Comparison of ENCODE assay signal across 9 mouse cellular contexts in genomic region chr4:33289106-33289650, GRCm38 (mm10). TPM values are rescaled to one million over a fixed set of nuclear protein-coding genes. Genes with fewer than 3 reads are reported as not detected.
A peak's percentile ranks its signal among the peaks of the same experiment; 100 is the strongest.
DNase-seq lines count a peak whose midpoint lies in the region; ATAC-seq and TF ChIP-seq lines count a peak whose summit lies in the region.
"Had no signal": no experiment of that assay in that cellular context is flagged by ENCODE, and none has a peak within 500 bp of the region (broad histone marks: within the 10 kb centered on the region; RNA-seq: fewer than 3 reads in every experiment).

No protein-coding gene starts in this region.

- DNase-seq in kidney, adult 2 months, result no peak
- DNase-seq in kidney, postnatal 10 days, result no peak
- peak; percentile 25 for DNase-seq in CD4-positive helper T cell, adult 2 months (ENCODE audit: low read depth, low spot score)
- DNase-seq in right cerebral cortex, postnatal 10 days (ENCODE audit: low spot score in 2 of 2), result no peak
- no peak for DNase-seq in layer of hippocampus, adult 8-10 months (ENCODE audit: low spot score in 2 of 2)

- H3K36me3 ChIP-seq in kidney, adult 2 months (ENCODE audit: control insufficient read depth, insufficient read depth, low read length), result no peaks in the 10 kb centered on the region
- no peaks in the 10 kb centered on the region for H3K36me3 ChIP-seq in macrophage (ENCODE audit: inconsistent target)
- no peaks in the 10 kb centered on the region for H3K36me3 ChIP-seq in forebrain, embryonic 15.5 days
- H3K36me3 ChIP-seq: forebrain, embryonic 12.5 days had no signal

- H3K4me1 ChIP-seq in kidney, adult 2 months (ENCODE audit: control insufficient read depth, insufficient read depth, low read length), result no peaks in the 10 kb centered on the region; the same call in 1 of the 2 replicates
- no peaks in the 10 kb centered on the region for H3K4me1 ChIP-seq in forebrain, embryonic 15.5 days
- H3K4me1 ChIP-seq: forebrain, embryonic 12.5 days had no signal

- TF ChIP-seq CTCF in kidney, adult 2 months (conservative IDR thresholded peaks at IDR 0.05; ENCODE audit: insufficient read depth, insufficient read length, low read depth, low read length), result no peak

- no peaks in the 10 kb centered on the region for H3K9me3 ChIP-seq in forebrain, embryonic 15.5 days
- H3K9me3 ChIP-seq: forebrain, embryonic 12.5 days had no signal

- no peak overlapping the region for H3K9ac ChIP-seq in forebrain, embryonic 15.5 days (replicated peaks)
- H3K9ac ChIP-seq: forebrain, embryonic 12.5 days had no signal

- WGBS in kidney, adult 2 months, result 78% methylated on average over 12 of the region's 12 CpGs
- 24% methylated on average over 12 of the region's 12 CpGs for WGBS in macrophage (ENCODE audit: missing documents)
- WGBS in forebrain, embryonic 15.5 days, result 90% methylated on average over 12 of the region's 12 CpGs

- H3K4me3 ChIP-seq in kidney, adult 2 months (ENCODE audit: insufficient read depth, low read depth, low read length), result peak overlapping the region; percentile 45; the same call in 1 of the 2 replicates
- H3K4me3 ChIP-seq in macrophage (ENCODE audit: inconsistent target), result peak overlapping the region; percentile 31
- no peak overlapping the region for H3K4me3 ChIP-seq in forebrain, embryonic 15.5 days
- H3K4me3 ChIP-seq: forebrain, embryonic 12.5 days had no signal

- H3K4me2 ChIP-seq in forebrain, embryonic 15.5 days (replicated peaks), result no peak overlapping the region
- H3K4me2 ChIP-seq: forebrain, embryonic 12.5 days had no signal

- H3K27ac ChIP-seq in kidney, adult 2 months (ENCODE audit: insufficient read depth, low read depth, low read length), result no peak overlapping the region
- peak overlapping the region; percentile 4 for H3K27ac ChIP-seq in macrophage
- no peak overlapping the region for H3K27ac ChIP-seq in forebrain, embryonic 15.5 days (replicated peaks)
- H3K27ac ChIP-seq: forebrain, embryonic 12.5 days had no signal

- TF ChIP-seq POLR2A in kidney, adult 2 months (IDR thresholded peaks at IDR 0.05; ENCODE audit: low read depth, low read length), result no peak

- H3K79me2 ChIP-seq in macrophage (ENCODE audit: inconsistent target), result no peaks in the 10 kb centered on the region

- H3K27me3 ChIP-seq in kidney, adult 2 months (replicated peaks; ENCODE audit: control insufficient read depth, insufficient read depth, low read length), result no peaks in the 10 kb centered on the region
- no peaks in the 10 kb centered on the region for H3K27me3 ChIP-seq in forebrain, embryonic 15.5 days
- H3K27me3 ChIP-seq: forebrain, embryonic 12.5 days had no signal

- ATAC-seq in activated CD4-positive, CD25-positive, alpha-beta regulatory T cell, adult 4 months, result peak; percentile 25
- ATAC-seq in forebrain, embryonic 15.5 days (replicated peaks), result no peak

RNA-seq across cellular contexts. Expression of gene Pnrc1, which starts 0.8 kb away (rescaled TPM):
- polyA plus RNA-seq in kidney, adult 2 months (2012; rRNA removed), result 32.3 and 53.2 TPM in 2 replicates
- polyA plus RNA-seq in activated CD4-positive, CD25-positive, alpha-beta regulatory T cell, adult 4 months (2017; shearing (Covaris generic)), result 10 to 100 TPM; 76.1 to 91.4 TPM
- 100 to 1,000 TPM in 5 of 26 experiments, 10 to 100 TPM in 21; 44.0 to 184 (median 74.5) TPM for total RNA-seq in macrophage (2018; cell fraction: chromatin; rRNA removed)
- 100 to 1,000 TPM in 22 of 26 experiments, 10 to 100 TPM in 4; 76.6 to 308 (median 177) TPM for total RNA-seq in macrophage (2018; cell fraction: cytosol; rRNA removed)
- 100 to 1,000 TPM in 22 of 26 experiments, 10 to 100 TPM in 4; 61.6 to 299 (median 162) TPM for total RNA-seq in macrophage (2018; cell fraction: nucleus; rRNA removed)
- 31.2 to 182 TPM (median 101 TPM) in 3 replicates for polyA plus RNA-seq in macrophage (2018)
- 95.2 and 97.1 TPM in 2 replicates for polyA plus RNA-seq in forebrain, embryonic 15.5 days (2015; fragmentation: Nextera tagmentation; extraction: Ambion mirVana)
- total RNA-seq in layer of hippocampus, adult 8-10 months (2022), result 100 to 1,000 TPM; 127 to 141 (median 133) TPM

RNA-seq across cellular contexts. Expression of gene Rngtt, which starts 20.9 kb away (rescaled TPM):
- polyA plus RNA-seq in kidney, adult 2 months (2012; rRNA removed), result 2.6 and 3.4 TPM in 2 replicates
- 10 to 100 TPM; 50.2 to 69.5 TPM for polyA plus RNA-seq in activated CD4-positive, CD25-positive, alpha-beta regulatory T cell, adult 4 months (2017; shearing (Covaris generic))
- 100 to 1,000 TPM; 109 to 213 (median 147) TPM for total RNA-seq in macrophage (2018; cell fraction: chromatin; rRNA removed)
- total RNA-seq in macrophage (2018; cell fraction: cytosol; rRNA removed), result 10 to 100 TPM; 14.4 to 23.6 (median 18.9) TPM
- total RNA-seq in macrophage (2018; cell fraction: nucleus; rRNA removed), result 100 to 1,000 TPM in 6 of 26 experiments, 10 to 100 TPM in 20; 38.5 to 183 (median 73.3) TPM
- 16.2 to 28.7 TPM (median 25.3 TPM) in 3 replicates for polyA plus RNA-seq in macrophage (2018)
- 31.9 TPM in 2 replicates for polyA plus RNA-seq in forebrain, embryonic 15.5 days (2015; fragmentation: Nextera tagmentation; extraction: Ambion mirVana)
- total RNA-seq in layer of hippocampus, adult 8-10 months (2022), result 10 to 100 TPM; 25.7 to 32.6 (median 28.6) TPM
